Mouse (Mus musculus): ENCODE measurements around the gene Olfr1283. TPM values are rescaled to one million over a fixed set of nuclear protein-coding genes. Genes with fewer than 3 reads are reported as not detected.
"Not testable (repeated sequence)": the region's sequence is repeated elsewhere in the genome, so short reads cannot be mapped to it uniquely, and the experiment has no call there.

Gene Olfr1283
- total RNA-seq (2021) = not detected
- long read RNA-seq, experiment 1 = 0 reads
- long read RNA-seq, experiment 2 = 0 reads

GRCm38 (mm10) chr2:111366490-111366889, at the start of gene Olfr1283:
Gene Olfr1283 (plus strand): TSS chr2:111366790.
- DNase-seq (ENCODE audit: low spot score in 2 of 2) = no peak

GRCm38 (mm10) chr2:111326220-111326619, 40.4 kb upstream of the Olfr1283 start, which contains the start of gene Olfr1281:
Gene Olfr1281 (plus strand): TSS chr2:111326520.
- no peak for DNase-seq (ENCODE audit: low spot score in 2 of 2)

- not testable (repeated sequence) for DNase-seq (ENCODE audit: low spot score in 2 of 2)
These were observed 32.9 kb upstream of the Olfr1283 start for GRCm38 (mm10) chr2:111333721-111334120.

- no peak for DNase-seq (ENCODE audit: low spot score in 2 of 2)
These were observed 30.6 kb upstream of the Olfr1283 start, which contains the start of gene Olfr1282 for GRCm38 (mm10) chr2:111335976-111336375. Gene Olfr1282 (minus strand): TSS chr2:111336076.

- no peak for DNase-seq (ENCODE audit: low spot score in 2 of 2)
These were observed 8.6 kb downstream of the Olfr1283 start, which contains the start of gene Olfr1284 for GRCm38 (mm10) chr2:111375222-111375621. Gene Olfr1284 (plus strand): TSS chr2:111375522.

Other genes starting within 250 kb of the Olfr1283 start
- gene Gm15130, start 213.9 kb upstream of the Olfr1283 start, total RNA-seq (2021) = not detected
- gene 4930430A15Rik, start 137.2 kb upstream of the Olfr1283 start, total RNA-seq (2021) = not detected
- gene Olfr1275, start 131.5 kb upstream of the Olfr1283 start, total RNA-seq (2021) = not detected
- not detected for gene Olfr1276, start 112.3 kb upstream of the Olfr1283 start, total RNA-seq (2021)
- gene Olfr1277, start 92.7 kb upstream of the Olfr1283 start, total RNA-seq (2021) = not detected
- gene Olfr1278, start 76.7 kb upstream of the Olfr1283 start, total RNA-seq (2021) = not detected
- gene Olfr1279, start 66.2 kb upstream of the Olfr1283 start, total RNA-seq (2021) = not detected
- not detected for gene Olfr1280, start 52.8 kb upstream of the Olfr1283 start, total RNA-seq (2021)
- not detected for gene Olfr1281, start 40.3 kb upstream of the Olfr1283 start, total RNA-seq (2021)
- gene Olfr1282, start 30.7 kb upstream of the Olfr1283 start, total RNA-seq (2021) = not detected
- gene Olfr1284, start 8.7 kb downstream of the Olfr1283 start, total RNA-seq (2021) = not detected
- gene Olfr1286, start 56.3 kb downstream of the Olfr1283 start, total RNA-seq (2021) = not detected
- gene Olfr1287, start 82.4 kb downstream of the Olfr1283 start, total RNA-seq (2021) = not detected
- gene Olfr1288, start 107.3 kb downstream of the Olfr1283 start, total RNA-seq (2021) = not detected
- not detected for gene Olfr1289, start 114.0 kb downstream of the Olfr1283 start, total RNA-seq (2021)
- not detected for gene Olfr1290, start 127.0 kb downstream of the Olfr1283 start, total RNA-seq (2021)
- not detected for gene Olfr1291-ps1, start 130.4 kb downstream of the Olfr1283 start, total RNA-seq (2021)
- gene Olfr1293-ps, start 158.4 kb downstream of the Olfr1283 start, total RNA-seq (2021) = not detected
- not detected for gene Olfr1294, start 173.5 kb downstream of the Olfr1283 start, total RNA-seq (2021)
- not detected for gene Olfr1295, start 202.9 kb downstream of the Olfr1283 start, total RNA-seq (2021)

Data from adrenal gland, adult 18-20 months (tissue).